Mouse (Mus musculus) lung, adult 2 months (tissue): ENCODE results near the gene Slc25a5. TPM values are rescaled to one million over a fixed set of nuclear protein-coding genes. Genes with fewer than 3 reads are reported as not detected.
"Not testable (repeated sequence)": the region's sequence is repeated elsewhere in the genome, so short reads cannot be mapped to it uniquely, and the experiment has no call there.

Experiments
- DNase-seq: peaks from one replicate; pipeline ENCODE4 v3.0.0; 2022
- H3K4me1 ChIP-seq: fragments of 200-500 bp; 2 replicates; pipeline ENCODE4 v1.6.1; 2011; ENCODE audit warnings: low read length; ENCODE audit not compliant: control insufficient read depth, insufficient read depth
- H3K4me3 ChIP-seq: fragments of 200-500 bp; replicated peaks from 2 replicates; pipeline ENCODE3; 2011; ENCODE audit warnings: low read depth, mild to moderate bottlenecking, control low read depth, low read length; ENCODE audit errors: extremely low read depth
- CTCF ChIP-seq: fragments of 200-500 bp; IDR thresholded peaks from 2 replicates; pipeline ENCODE4 v1.5.1; 2011; ENCODE audit warnings: mild to moderate bottlenecking, low read length, control low read depth; ENCODE audit not compliant: insufficient read depth
- POLR2A ChIP-seq: fragments of 200-500 bp; IDR thresholded peaks from 2 replicates; pipeline ENCODE4 v1.6.1; 2011; ENCODE audit warnings: low read depth, mild to moderate bottlenecking, control low read depth, low read length, borderline replicate concordance; ENCODE audit errors: extremely low read depth
- WGBS: fragments of 180-500 bp; shearing (Covaris S2); methylation state at CpG from one replicate; pipeline ENCODE4 v1.1.7; 2018; 5-methylcytosine and 5-hydroxymethylcytosine counted together
- polyA plus RNA-seq: library from polyadenylated mRNA; depleted of rRNA; stranded (reverse); fragments of >200 nt; gene quantifications from 2 replicates; pipeline ENCODE4 v1.2.3, GENCODE M21; 2012

The Slc25a5 gene
- polyA plus RNA-seq, 1 experiment = 343 TPM

DNA sequence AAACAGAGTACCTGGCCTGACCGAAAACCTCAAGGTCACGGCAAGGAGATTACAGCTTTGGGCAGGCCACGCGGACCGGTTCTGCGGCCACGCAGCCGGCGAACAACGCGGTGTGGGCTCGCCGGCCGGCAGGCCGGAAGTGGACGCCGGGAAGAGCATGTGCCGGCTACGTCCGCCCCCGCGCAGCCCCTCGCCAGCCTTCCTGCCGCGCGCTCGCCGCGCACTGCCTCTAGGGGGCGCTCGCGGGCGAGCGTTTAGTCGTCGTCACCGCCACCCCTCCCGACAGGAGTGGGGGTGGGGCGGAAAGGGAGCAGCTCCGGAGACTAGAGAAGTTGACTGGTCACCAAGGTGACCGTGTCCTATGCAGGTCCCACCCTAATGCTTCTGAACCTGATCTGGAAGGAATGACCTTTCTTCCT lies 721 bp downstream of the Slc25a5 start:
- peak overlapping the region; percentile 90 for H3K4me3 ChIP-seq
- H3K4me1 ChIP-seq = peaks cover 4% of the 10 kb centered on the region; the same call in 1 of the 2 replicates
- 35% methylated on average over 41 of the region's 41 CpGs for WGBS
- peak; percentile 75 for DNase-seq
- TF ChIP-seq POLR2A = peak; percentile 38; the same call in 1 of the 2 replicates
- 0 out of 2 replicates have a peak, but pooled peaks have one; percentile 21 for TF ChIP-seq CTCF

DNA sequence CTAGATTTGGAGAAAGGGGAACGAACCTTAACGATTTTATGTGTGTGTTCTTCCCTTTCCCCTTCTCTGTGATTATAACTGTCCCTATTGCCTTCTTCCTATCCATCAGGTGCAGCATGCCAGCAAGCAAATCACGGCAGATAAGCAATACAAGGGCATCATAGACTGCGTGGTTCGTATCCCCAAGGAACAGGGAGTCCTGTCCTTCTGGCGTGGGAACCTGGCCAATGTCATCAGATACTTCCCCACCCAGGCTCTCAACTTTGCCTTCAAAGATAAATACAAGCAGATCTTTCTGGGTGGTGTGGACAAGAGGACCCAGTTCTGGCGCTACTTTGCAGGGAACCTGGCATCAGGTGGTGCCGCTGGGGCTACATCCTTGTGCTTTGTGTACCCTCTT lies 1.3 kb downstream of the Slc25a5 start:
- not testable (repeated sequence) for DNase-seq, H3K4me1 ChIP-seq
- 64% methylated on average over 8 of the region's 8 CpGs for WGBS
- peak overlapping the region; percentile 90 for H3K4me3 ChIP-seq

DNA sequence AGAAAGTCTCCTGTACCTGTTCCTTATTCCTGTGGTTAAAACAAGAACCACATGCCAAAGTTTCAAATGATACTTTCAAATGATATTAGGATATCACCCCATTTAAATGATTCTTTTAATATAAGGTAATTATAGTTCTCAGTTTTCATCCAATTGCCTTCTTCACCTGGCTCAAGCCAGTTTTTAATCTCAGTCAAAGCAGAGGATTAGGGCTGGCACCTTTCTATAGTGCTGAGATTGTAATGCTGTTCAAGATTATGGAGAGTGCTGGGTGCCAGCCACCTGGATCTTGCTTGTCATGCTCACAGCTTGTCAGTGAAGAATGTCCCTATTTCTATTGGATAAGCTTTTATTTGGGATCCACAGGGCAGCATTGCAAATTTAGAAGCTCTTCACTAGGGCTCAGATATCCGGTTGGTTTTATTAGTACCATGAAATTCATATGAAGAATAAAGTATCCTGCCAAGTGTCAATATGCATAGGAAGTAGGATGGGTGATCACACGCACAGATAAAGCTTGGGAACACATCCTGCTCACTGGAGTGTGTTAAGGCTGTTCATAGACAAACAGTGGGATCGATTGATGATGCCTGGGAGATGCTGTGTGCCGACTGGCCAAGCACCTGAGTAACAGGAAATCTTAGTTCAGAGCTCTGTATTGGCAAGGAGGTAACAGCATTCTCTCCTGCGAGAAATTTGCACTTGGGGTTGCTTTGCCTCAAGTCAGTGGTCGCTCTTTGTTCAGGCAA lies 3.9 kb downstream of the Slc25a5 start:
- peaks cover 4% of the 10 kb centered on the region; the same call in 1 of the 2 replicates for H3K4me1 ChIP-seq
- TF ChIP-seq POLR2A (no peak), CTCF (no peak)
- no peak for DNase-seq
- H3K4me3 ChIP-seq = no peak overlapping the region
- 50% methylated on average over 6 of the region's 6 CpGs for WGBS

DNA sequence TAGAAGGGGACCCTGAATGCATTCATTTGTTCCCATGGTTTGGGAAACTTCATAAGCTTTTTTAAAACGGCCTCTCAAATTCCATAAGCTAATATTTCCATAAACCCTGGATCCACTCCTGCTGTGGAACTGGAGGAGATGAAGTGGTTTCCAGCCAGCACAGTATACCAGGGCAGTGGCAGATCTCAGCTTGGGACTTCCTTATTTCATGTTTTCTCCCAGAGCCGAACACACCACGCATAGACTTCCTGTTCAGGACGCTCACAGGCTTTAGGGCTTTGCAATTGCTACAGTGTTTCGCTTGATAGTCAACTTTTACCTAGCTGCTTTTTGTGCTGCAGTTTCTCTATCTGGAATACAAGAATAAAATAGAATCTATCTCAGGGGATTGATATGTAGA lies 7.7 kb downstream of the Slc25a5 start:
- DNase-seq = no peak
- 62% methylated on average over 5 of the region's 5 CpGs for WGBS
- no peak overlapping the region for H3K4me3 ChIP-seq
- TF ChIP-seq POLR2A (no peak), CTCF (no peak)
- H3K4me1 ChIP-seq = peaks cover 2% of the 10 kb centered on the region; the same call in 1 of the 2 replicates

- no peak overlapping the region for H3K4me3 ChIP-seq
- TF ChIP-seq POLR2A = no peak
- TF ChIP-seq CTCF = no peak
- no peak for DNase-seq
- peaks cover 2% of the 10 kb centered on the region; the same call in 1 of the 2 replicates for H3K4me1 ChIP-seq
- WGBS = 52% methylated on average over 5 of the region's 5 CpGs
These were observed 8.7 kb downstream of the Slc25a5 start for GRCm38 (mm10) chrX:36804196-36804595.

- peaks cover 2% of the 10 kb centered on the region; the same call in 1 of the 2 replicates for H3K4me1 ChIP-seq
- TF ChIP-seq POLR2A = no peak
- TF ChIP-seq CTCF = no peak
- no peak for DNase-seq
- WGBS = 60% methylated on average over 5 of the region's 5 CpGs
- no peak overlapping the region for H3K4me3 ChIP-seq
These were observed 10.2 kb downstream of the Slc25a5 start for GRCm38 (mm10) chrX:36805466-36806235.

- TF ChIP-seq CTCF (peak; percentile 35; the same call in 1 of the 2 replicates), POLR2A (peak; percentile 61; the same call in 1 of the 2 replicates)
- DNase-seq = peak; percentile 78
- WGBS = 29% methylated on average over 45 of the region's 45 CpGs
- peaks cover 2% of the 10 kb centered on the region; the same call in 1 of the 2 replicates for H3K4me1 ChIP-seq
- peak overlapping the region; percentile 57 for H3K4me3 ChIP-seq
These were observed 12.2 kb downstream of the Slc25a5 start for GRCm38 (mm10) chrX:36807360-36808317.

DNA sequence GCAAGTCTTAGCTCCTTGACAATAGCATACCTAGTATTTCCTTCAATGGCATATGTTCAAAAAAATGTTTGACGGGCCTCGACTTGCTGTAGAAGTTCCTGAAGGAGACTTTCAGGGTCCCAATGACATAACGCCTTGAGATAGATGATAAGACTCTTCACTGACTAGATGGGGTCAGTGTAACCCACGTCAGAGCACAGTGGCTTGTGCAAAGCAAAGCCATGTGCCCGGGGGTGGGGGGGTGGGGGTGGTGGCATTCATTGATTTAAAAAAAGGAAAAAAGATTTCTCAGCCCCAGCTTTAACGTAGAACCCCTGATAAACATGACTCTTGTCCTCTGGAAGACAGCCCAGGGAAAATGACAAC lies 12.8 kb downstream of the Slc25a5 start:
- H3K4me3 ChIP-seq = peak overlapping the region; percentile 57
- 51% methylated on average over 6 of the region's 6 CpGs for WGBS
- TF ChIP-seq CTCF (no peak), POLR2A (no peak)
- DNase-seq = no peak
- H3K4me1 ChIP-seq = peaks cover 2% of the 10 kb centered on the region; the same call in 1 of the 2 replicates

GRCm38 (mm10) chrX:36811377-36811776 lies 15.9 kb downstream of the Slc25a5 start:
- no peak for DNase-seq
- 32% methylated on average over 5 of the region's 5 CpGs for WGBS
- Histone ChIP-seq H3K4me3 (no peak overlapping the region), H3K4me1 (peaks cover 2% of the 10 kb centered on the region; the same call in 1 of the 2 replicates)
- TF ChIP-seq POLR2A (no peak), CTCF (peak; percentile 27; the same call in 1 of the 2 replicates)
